Mouse (Mus musculus) heart, embryonic 15.5 days (tissue): ENCODE data around the gene Zfp580. TPM values are rescaled to one million over a fixed set of nuclear protein-coding genes. Genes with fewer than 3 reads are reported as not detected.
"Not testable (repeated sequence)": the region's sequence is repeated elsewhere in the genome, so short reads cannot be mapped to it uniquely, and the experiment has no call there.

Experiments
- ATAC-seq: fragments of 200-750 bp; cut with Nextera tagmentation; replicated peaks from 2 replicates; pipeline ENCODE4 v1.8.0; 2017; ENCODE audit warnings: low read depth, moderate TSS enrichment; ENCODE audit not compliant: insufficient number of reproducible peaks, insufficient read depth, low FRiP score
- H3K27ac ChIP-seq: fragments of 300-500 bp; sonication (generic); 2 replicates; pipeline ENCODE4 v1.5.1; 2015; ENCODE audit warnings: mild to moderate bottlenecking, inconsistent platforms
- H3K27me3 ChIP-seq: fragments of 300-500 bp; sonication (generic); 2 replicates; pipeline ENCODE4 v1.6.1; 2015; ENCODE audit warnings: inconsistent platforms
- H3K36me3 ChIP-seq: fragments of 300-500 bp; sonication (generic); 2 replicates; pipeline ENCODE4 v1.6.1; 2015; ENCODE audit warnings: mild to moderate bottlenecking, inconsistent platforms
- H3K4me1 ChIP-seq: fragments of 300-500 bp; sonication (generic); replicated peaks from 2 replicates; pipeline ENCODE4 v1.6.1; 2015; ENCODE audit warnings: inconsistent platforms
- H3K4me2 ChIP-seq: fragments of 300-500 bp; sonication (generic); 2 replicates; pipeline ENCODE4 v1.6.1; 2015; ENCODE audit warnings: inconsistent platforms, mild to moderate bottlenecking, moderate library complexity
- H3K4me3 ChIP-seq: fragments of 300-500 bp; sonication (generic); 2 replicates; pipeline ENCODE4 v1.5.1; 2015; ENCODE audit warnings: mild to moderate bottlenecking, inconsistent platforms
- H3K9ac ChIP-seq: fragments of 300-500 bp; sonication (generic); 2 replicates; pipeline ENCODE4 v1.6.1; 2015; ENCODE audit warnings: mild to moderate bottlenecking, inconsistent platforms
- H3K9me3 ChIP-seq: fragments of 300-500 bp; sonication (generic); replicated peaks from 2 replicates; pipeline ENCODE4 v1.6.1; 2016; ENCODE audit warnings: inconsistent platforms
- WGBS: fragments of 180-500 bp; shearing (Covaris S2); methylation state at CpG from one replicate; pipeline ENCODE4 v1.1.7; 2015; ENCODE audit warnings: mixed read lengths; 5-methylcytosine and 5-hydroxymethylcytosine counted together
- polyA plus RNA-seq: library from polyadenylated mRNA; unstranded; fragments of >200 nt; fragmentation: Nextera tagmentation; extraction: Ambion mirVana; gene quantifications from 2 replicates; pipeline ENCODE4 v1.2.1, GENCODE M21; 2015

Zfp580 gene
- polyA plus RNA-seq, result 14.7 and 17.2 TPM in 2 replicates

- Histone ChIP-seq H3K27me3 (peaks cover 49% of the 10 kb centered on the region), H3K4me3 (peak within 1 kb of the TSS; percentile 89), H3K4me1 (peaks cover 33% of the 10 kb centered on the region), H3K36me3 (no peaks in the 10 kb centered on the region), H3K27ac (peak within 1 kb of the TSS; percentile 68), H3K9ac (peak within 1 kb of the TSS; percentile 82), H3K9me3 (no peaks in the 10 kb centered on the region), H3K4me2 (peak within 1 kb of the TSS; percentile 96)
- peak; percentile 77 for ATAC-seq
- 2% methylated on average over 65 of the region's 65 CpGs for WGBS
Observed at GRCm38 (mm10) chr7:5051193-5052192, at the start of gene Zfp580. Zfp580 (plus strand) TSS chr7:5051538.

- not testable (repeated sequence) for H3K27ac ChIP-seq, H3K4me2 ChIP-seq, ATAC-seq, H3K9ac ChIP-seq, H3K27me3 ChIP-seq, H3K4me3 ChIP-seq, H3K9me3 ChIP-seq, H3K4me1 ChIP-seq
- H3K36me3 ChIP-seq, result peaks cover 18% of the 10 kb centered on the region
- WGBS, result 60% methylated on average over 8 of the region's 8 CpGs
Observed at GRCm38 (mm10) chr7:5002876-5003275, 48.5 kb upstream of the Zfp580 start.

GRCm38 (mm10) chr7:5008229-5008628 lies 43.1 kb upstream of the Zfp580 start:
- Histone ChIP-seq H3K4me3 (no peak overlapping the region), H3K4me1 (no peaks in the 10 kb centered on the region; the same call in 1 of the 2 replicates), H3K27me3 (no peaks in the 10 kb centered on the region), H3K9ac (no peak overlapping the region), H3K27ac (no peak overlapping the region), H3K36me3 (peaks cover 67% of the 10 kb centered on the region), H3K9me3 (no peaks in the 10 kb centered on the region), H3K4me2 (no peak overlapping the region)
- no peak for ATAC-seq
- 95% methylated on average over 26 of the region's 26 CpGs for WGBS

DNA sequence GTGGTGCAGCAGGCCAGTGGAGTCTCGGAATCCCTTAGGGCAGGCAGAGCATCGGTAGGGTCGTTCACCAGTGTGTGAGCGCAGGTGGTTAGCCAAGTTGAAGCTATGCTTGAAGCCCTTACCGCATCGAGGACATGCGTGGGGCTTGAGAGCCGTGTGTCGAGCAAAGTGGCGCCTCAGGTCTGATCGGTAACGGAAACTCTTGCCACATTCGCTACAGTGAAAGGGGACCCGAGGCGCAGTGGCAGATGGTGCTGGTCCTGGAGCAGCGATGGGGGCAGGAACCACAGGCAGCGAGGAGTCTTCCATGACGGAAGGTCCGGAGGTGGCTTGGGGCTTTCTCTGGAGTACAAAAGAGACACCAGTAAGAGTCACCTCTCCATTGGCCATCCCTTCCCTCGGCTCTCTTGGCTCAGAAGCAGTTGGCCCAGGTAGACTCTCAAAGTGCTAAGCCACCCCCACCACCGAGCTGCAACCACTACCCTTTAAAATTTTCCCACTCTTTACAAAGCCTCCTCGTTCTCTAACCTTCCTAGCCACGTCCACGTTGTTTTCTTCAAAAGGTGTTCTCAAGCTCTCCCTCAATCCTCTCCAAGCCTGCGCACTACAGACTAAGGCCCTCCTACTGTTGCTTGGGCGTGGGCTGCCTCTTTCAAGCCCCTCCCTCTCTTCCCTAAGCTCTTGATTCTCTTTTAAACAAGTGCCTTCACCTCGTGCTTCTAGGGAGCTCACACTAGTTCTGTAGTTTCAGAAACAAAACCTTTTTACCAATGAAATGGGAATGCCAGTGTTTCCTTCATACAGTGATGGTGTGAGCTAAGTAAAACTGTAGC lies 38.4 kb upstream of the Zfp580 start:
- Histone ChIP-seq H3K27ac (no peak overlapping the region), H3K36me3 (peaks cover 57% of the 10 kb centered on the region)

DNA sequence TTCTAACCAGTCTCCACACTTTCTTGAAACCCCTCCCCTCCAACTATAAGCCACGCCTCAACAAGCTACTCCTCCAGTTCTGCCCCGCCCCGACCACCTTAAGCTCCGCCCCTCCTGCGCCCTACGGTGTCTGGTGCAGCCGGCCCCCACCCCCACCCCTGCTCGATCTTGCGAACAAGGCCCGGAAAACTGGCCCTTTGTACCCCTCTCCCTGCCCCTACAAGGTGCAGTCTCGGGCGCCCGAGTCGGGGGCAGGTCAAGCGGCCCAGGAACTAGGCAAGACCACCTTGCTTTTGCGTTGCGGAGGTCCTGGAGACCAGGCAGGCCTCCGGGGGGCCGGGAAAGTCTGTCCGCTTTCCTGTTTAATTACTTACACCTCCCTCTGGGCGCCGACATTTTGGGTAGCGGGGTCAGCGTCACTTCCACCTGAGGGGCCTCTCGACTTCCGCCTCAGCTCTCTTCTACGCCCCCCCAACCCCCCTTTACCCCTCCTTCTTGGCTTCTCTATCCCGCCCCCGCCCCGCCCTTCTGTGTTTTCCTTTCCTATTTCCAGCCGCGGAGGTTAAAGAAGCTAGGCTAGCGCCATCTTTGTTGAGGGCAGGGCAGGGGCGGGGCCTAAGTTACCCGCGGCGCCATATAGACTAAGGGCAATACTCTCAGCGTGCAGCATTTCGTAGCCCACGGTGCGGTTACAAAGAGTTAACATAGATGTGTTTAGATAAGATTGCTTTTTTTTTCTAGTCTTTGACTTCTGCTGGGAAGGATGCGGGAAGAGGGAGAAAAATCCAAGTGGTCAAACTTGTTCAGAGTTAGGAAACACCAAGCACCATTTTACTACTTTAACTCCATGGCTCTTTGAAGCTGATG lies 36.9 kb upstream of the Zfp580 start, which contains the start of the genes Zfp524 and Fiz1:
TSS of gene Zfp524 (plus strand) at position 165 of the 867 bp plus-strand sequence.
TSS of gene Fiz1 (minus strand) at position 447 of the 867 bp plus-strand sequence.
- peak; percentile 79 for ATAC-seq
- WGBS, result under 1% methylated on average over 42 of the region's 42 CpGs
- no peaks in the 10 kb centered on the region for H3K9me3 ChIP-seq
- H3K36me3 ChIP-seq, result peaks cover 43% of the 10 kb centered on the region
- H3K27me3 ChIP-seq, result no peaks in the 10 kb centered on the region
- H3K4me1 ChIP-seq, result peaks cover 7% of the 10 kb centered on the region
- H3K27ac ChIP-seq, result peak within 1 kb of the TSS; percentile 99
- peak within 1 kb of the TSS; percentile 64 for H3K4me2 ChIP-seq
- peak within 1 kb of the TSS; percentile 83 for H3K9ac ChIP-seq
- H3K4me3 ChIP-seq, result peak within 1 kb of the TSS; percentile 79

More for the DNA sequence above, 38.4 kb upstream of the Zfp580 start:
- H3K9ac ChIP-seq, result no peak overlapping the region
- 88% methylated on average over 27 of the region's 27 CpGs for WGBS
- peak overlapping the region; percentile 79 for H3K4me3 ChIP-seq
- no peaks in the 10 kb centered on the region for H3K27me3 ChIP-seq
- H3K9me3 ChIP-seq, result no peaks in the 10 kb centered on the region
- peak overlapping the region; percentile 64 for H3K4me2 ChIP-seq
- ATAC-seq, result no peak
- H3K4me1 ChIP-seq, result peaks cover 7% of the 10 kb centered on the region

- Histone ChIP-seq H3K27ac (peak within 1 kb of the TSS; percentile 99), H3K4me3 (peak within 1 kb of the TSS; percentile 79), H3K9ac (peak within 1 kb of the TSS; percentile 83), H3K27me3 (no peaks in the 10 kb centered on the region), H3K9me3 (no peaks in the 10 kb centered on the region), H3K36me3 (peaks cover 34% of the 10 kb centered on the region), H3K4me2 (peak within 1 kb of the TSS; percentile 64), H3K4me1 (peaks cover 9% of the 10 kb centered on the region)
- peak; percentile 83 for ATAC-seq
- under 1% methylated on average over 57 of the region's 76 CpGs for WGBS
Observed at GRCm38 (mm10) chr7:5015118-5016001, 36.0 kb upstream of the Zfp580 start, which contains the start of gene Gm44973. Gm44973 (plus strand) TSS chr7:5015496.

DNA sequence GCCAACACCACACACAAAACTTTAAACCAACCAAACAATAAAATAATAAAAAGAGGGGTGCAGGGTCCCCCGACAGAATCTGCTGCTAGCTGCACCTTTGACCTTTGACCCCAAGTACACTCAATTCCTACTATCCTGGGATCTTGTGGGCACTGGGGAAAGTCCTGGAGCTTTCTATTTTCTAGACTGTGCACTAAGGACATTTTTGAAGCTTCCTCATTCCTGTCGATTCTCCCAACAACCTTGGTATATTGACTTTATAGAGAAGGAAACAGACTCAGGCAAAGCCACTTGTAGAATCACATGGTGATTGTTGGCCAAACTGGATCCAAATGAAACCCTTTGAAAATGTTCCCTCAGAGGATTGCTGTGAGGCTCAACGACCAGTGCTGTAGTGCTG lies 35.3 kb upstream of the Zfp580 start:
- H3K4me2 ChIP-seq, result peak overlapping the region; percentile 64
- H3K27me3 ChIP-seq, result no peaks in the 10 kb centered on the region
- H3K27ac ChIP-seq, result peak overlapping the region; percentile 99
- peaks cover 12% of the 10 kb centered on the region for H3K4me1 ChIP-seq
- 54% methylated on average over 3 of the region's 3 CpGs for WGBS
- H3K4me3 ChIP-seq, result peak overlapping the region; percentile 79
- H3K9me3 ChIP-seq, result no peaks in the 10 kb centered on the region
- peaks cover 27% of the 10 kb centered on the region for H3K36me3 ChIP-seq
- peak overlapping the region; percentile 72 for H3K9ac ChIP-seq
- no peak for ATAC-seq

DNA sequence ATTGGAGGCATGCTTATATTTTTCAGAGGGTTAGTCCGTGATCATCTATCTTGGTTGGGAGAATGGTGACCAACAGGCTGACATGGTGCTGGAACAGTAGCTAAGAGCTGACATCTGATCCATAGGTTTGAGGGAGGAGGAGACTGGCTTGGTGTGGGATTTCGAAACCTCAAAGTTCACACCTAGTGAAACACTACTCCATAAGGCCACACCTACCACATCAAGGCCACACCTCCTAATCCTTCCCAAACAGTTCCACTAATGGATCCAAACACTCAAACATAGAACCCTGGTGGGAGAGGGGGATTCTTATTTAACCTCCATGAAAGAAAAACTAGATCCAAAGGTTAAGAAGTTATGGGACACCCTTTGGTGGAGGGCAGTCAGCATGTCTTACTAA lies 34.4 kb upstream of the Zfp580 start:
- H3K4me2 ChIP-seq, result no peak overlapping the region
- 97% methylated on average over 2 of the region's 2 CpGs for WGBS
- peaks cover 19% of the 10 kb centered on the region for H3K4me1 ChIP-seq
- no peaks in the 10 kb centered on the region for H3K9me3 ChIP-seq
- H3K4me3 ChIP-seq, result no peak overlapping the region
- ATAC-seq, result no peak
- H3K27ac ChIP-seq, result no peak overlapping the region
- H3K36me3 ChIP-seq, result peaks cover 18% of the 10 kb centered on the region
- H3K27me3 ChIP-seq, result no peaks in the 10 kb centered on the region
- H3K9ac ChIP-seq, result no peak overlapping the region

DNA sequence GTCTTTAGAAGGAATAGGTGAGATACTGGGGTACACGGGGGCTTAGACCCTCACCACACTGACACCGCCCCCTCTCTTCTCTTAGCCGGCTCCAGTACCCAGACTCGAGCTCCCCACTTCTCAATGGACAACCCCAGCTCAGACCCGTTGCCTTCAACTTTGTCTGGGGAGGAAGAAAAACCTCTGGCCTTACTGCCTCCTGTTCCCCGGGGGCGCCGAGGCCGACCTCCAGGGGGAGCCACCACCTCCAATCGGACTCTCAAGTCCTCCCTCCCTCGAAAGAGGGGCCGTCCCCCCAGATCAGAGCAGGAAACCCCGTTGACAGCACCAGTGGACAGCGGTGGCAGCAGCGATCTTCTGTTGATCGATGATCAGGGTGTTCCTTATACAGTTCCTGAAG lies 34.0 kb upstream of the Zfp580 start:
- no peak overlapping the region for H3K9ac ChIP-seq
- H3K4me1 ChIP-seq, result peaks cover 19% of the 10 kb centered on the region
- no peak for ATAC-seq
- peaks cover 14% of the 10 kb centered on the region for H3K36me3 ChIP-seq
- no peaks in the 10 kb centered on the region for H3K9me3 ChIP-seq
- no peak overlapping the region for H3K4me3 ChIP-seq
- no peak overlapping the region for H3K27ac ChIP-seq
- H3K4me2 ChIP-seq, result no peak overlapping the region
- 85% methylated on average over 16 of the region's 16 CpGs for WGBS
- no peaks in the 10 kb centered on the region for H3K27me3 ChIP-seq

GRCm38 (mm10) chr7:5017931-5018330 lies 33.4 kb upstream of the Zfp580 start:
- H3K4me2 ChIP-seq, result no peak overlapping the region
- no peak overlapping the region for H3K9ac ChIP-seq
- H3K4me1 ChIP-seq, result peaks cover 19% of the 10 kb centered on the region
- no peak for ATAC-seq
- WGBS, result 97% methylated on average over 21 of the region's 21 CpGs
- no peak overlapping the region for H3K27ac ChIP-seq
- no peak overlapping the region for H3K4me3 ChIP-seq
- H3K9me3 ChIP-seq, result no peaks in the 10 kb centered on the region
- no peaks in the 10 kb centered on the region for H3K27me3 ChIP-seq
- peaks cover 10% of the 10 kb centered on the region; the same call in 1 of the 2 replicates for H3K36me3 ChIP-seq
